Mouse (Mus musculus) retina, postnatal 1 day (tissue): ENCODE data around the gene Bod1.
A peak's percentile ranks its signal among the peaks of the same experiment; 100 is the strongest.

Experiments
- DNase-seq: peaks from one replicate; pipeline ENCODE4 v3.0.0-alpha.2; 2012

The Bod1 gene

DNA sequence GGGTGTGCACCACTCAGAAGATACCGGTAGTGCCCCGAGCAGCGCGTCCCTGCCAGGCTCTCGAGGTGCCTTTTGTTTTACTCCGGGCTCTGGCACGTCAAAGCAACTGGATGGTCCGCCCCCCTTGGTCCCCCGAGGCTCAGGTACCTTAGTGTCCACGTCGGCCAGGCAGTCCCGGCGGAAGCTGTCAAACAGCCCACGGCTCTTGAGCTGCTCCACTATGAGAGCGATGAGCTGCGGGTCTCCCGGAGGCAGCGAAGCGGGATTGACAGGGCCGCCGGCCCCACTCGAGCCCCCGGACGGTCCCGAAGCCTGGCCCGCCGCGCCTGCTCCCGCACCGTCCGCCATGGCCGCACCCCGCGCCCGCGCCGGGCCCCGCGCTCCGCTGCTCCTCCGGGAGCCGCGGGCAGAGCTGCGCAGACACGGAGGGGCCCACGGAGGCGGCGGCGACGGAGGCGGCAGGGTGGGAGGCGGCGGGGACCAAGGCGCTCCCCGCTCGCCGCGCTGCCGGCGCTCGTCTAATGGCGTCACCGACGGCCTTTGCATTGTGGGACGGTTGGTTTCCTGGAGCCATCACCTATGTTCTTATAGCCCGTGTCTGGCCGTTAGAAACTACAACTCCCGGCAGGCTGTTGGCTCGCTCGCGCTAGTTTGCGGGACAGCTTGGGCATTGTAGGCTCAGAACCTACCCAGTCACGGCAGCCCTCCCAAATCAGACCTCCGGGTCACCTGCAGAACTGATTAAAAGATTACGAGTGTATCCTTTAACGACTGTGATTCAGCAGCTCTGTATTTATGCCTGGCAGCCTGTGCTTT, at the start of gene Bod1:
Gene Bod1 (minus strand): TSS at position 532 of the 816 bp plus-strand sequence.
- peak; percentile 97 for DNase-seq

DNA sequence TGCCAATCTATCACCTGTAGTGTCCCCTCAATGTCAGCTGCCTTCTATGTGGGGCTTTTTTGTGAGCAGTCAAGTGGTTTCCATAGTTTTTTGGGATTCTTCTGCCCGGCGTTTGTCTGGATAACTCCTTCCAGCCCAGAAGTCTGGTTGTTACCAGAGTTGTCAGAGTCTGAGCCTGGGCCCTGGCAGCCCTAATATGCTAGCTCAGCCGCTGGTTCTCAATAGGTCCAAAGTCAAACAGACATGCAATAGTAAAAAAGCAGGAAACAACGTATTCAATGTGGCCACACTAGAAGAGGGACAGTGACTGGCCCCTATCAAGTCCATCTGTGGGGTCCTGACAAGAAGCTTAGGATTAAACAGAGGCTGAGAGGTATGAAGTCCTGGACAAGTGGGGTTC, 47.4 kb upstream of the Bod1 start:
- no peak for DNase-seq

DNA sequence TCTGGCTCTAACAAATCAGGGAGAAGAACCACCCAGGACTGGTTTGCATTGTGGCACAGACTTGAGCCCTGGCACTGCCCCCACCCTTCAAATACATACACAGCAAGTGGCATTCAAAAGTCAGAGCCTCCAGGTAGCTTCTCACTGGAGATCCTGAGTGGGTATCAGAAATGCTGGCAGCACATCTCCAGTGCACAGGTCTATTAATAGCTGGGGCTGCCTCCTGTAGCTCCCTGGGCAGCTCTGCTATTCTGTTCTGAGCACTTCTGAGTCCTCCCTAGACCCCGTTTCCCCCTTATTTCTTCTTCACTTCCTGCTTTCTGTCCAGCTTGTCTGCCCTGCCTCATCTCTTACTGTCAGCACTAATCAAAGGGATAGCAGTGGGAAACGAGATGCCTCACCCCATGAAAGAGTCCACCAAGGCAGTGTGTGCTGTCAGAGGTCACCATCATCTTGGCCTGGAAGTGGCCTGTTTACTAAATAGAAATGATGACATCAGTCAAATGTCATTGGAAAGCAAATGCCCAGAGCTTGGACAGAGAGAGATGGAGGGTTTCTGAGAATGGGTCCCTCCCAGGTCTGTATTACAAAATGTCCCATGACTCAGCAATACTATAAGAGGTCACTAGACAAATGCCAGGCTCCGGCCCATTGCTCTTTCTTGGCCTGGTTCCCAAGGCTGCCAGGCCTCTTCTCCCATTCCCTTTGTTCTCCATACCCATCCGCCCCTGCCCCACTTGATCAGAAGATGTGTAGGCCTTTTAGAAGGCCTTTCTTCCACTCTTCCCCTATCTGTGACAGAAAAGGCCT, 46.4 kb upstream of the Bod1 start:
- peak; percentile 58 for DNase-seq

DNA sequence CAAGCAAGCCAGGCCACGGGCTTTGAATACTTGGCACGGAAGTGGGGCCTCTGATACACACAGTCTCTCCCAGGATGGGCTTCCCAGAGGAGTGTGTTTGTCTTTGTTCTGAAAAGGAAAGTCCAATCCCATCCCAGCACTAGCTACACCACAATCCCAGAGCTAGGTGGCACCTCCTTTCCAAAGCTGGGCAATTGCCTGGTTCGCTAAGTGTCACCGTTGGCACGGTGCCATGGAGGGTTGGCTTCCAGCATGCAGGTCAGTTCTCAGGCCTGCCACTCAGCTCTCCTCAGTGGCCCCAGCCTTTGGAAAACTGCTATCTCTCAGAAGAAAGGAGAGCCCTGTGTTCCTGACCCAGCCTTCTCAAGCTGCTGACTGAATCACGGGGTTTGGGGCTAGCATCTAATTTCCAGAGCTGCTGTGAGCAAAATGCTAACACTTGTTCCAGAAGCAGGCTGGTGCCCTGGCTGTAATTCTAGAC, 42.0 kb upstream of the Bod1 start:
- peak; percentile 95 for DNase-seq

DNA sequence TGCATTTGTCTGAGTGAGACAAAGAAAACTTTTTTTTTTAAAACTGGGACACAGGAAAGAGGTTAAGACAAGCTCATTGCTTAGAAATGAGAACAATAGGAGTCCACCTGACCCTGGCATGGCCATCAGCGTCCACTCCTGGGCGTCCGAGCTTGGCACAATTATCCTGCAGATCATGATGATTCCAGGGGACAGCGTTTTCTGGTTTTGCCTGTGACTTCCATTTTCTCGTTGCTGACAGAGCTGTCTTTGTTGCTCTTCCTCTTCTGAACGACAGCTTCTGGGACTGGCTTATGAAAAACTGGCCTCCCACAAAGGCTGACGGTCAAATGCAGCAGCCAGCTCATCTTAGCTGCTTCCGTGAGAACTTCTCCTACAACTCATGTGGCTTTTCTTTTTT, 41.4 kb upstream of the Bod1 start:
- DNase-seq = peak; percentile 74

DNA sequence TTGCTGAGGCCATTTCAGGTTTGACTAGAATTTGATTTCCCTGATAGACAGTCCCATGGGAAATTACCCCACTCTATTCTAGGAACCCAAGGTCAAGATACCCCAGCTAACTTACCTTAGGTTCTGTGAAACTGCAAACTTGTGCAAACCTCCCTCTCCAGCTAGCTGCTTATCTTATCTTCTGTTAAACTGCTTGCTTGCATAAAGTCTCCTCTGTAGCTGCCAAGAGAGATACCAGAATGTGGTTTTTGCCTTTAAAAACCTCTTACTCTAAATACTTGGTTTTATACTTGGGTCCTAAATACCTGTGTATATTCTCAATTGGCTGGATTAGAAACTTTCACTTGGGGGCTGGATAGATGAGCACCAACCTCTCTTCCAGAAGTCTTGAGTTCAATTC, 36.1 kb upstream of the Bod1 start:
- DNase-seq = no peak

DNA sequence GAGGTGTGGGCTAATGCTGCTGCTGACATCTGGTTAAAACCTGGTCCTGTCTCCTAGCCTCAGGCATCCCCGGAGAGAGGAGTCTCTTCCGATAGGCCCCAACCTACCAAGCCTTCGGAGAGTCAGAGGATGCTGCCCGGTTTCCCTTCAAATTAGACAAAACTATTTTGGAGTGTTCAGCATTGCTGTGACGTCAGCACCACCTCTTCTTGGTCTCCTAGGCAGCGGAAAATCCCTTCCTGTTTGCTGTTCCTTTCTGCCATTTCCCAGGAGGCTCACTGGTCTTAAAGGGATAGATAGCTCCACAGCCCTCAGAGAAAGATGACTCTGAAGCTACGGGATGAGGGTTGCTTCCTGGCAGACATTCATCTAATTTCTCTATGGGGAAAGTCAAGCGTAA, 31.5 kb upstream of the Bod1 start:
- no peak for DNase-seq

DNA sequence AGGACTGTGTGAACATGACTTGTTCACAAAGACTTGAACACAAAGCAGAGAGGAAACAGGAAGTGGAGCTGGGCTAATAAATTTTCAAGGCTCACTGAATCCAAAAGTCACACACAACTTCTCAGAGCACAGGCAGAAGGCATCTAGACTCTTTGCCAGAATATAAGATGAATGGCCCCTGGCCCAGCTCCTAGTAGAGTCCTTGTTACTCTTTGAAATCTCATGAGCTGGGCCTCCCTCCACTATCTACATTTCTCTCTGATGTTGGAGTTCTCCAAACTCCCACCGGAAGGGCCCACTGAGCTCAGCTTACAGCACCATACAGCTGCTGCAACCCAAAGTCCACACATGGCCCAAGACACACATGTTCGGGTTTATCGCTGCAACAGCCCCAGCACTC, 30.2 kb upstream of the Bod1 start:
- no peak for DNase-seq

DNA sequence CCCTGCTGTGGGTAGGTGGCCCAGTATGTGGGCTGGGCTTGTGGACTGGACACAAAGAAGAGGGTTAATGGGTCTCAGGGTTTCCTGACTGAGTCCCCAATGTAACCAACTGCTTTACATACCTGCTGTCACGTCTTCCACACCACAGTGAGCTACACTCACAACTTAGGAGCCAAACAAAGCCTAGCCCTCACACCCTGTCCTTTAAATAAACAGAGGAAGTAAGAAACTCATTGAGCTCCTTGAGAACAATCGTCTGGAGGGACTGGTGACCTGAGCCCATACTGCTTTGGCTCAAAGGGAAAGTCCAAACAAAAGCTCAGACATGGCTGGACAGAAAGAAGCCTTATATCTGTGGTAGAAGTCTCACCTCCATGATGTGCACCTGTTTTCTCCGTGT, 27.8 kb upstream of the Bod1 start:
- no peak for DNase-seq

DNA sequence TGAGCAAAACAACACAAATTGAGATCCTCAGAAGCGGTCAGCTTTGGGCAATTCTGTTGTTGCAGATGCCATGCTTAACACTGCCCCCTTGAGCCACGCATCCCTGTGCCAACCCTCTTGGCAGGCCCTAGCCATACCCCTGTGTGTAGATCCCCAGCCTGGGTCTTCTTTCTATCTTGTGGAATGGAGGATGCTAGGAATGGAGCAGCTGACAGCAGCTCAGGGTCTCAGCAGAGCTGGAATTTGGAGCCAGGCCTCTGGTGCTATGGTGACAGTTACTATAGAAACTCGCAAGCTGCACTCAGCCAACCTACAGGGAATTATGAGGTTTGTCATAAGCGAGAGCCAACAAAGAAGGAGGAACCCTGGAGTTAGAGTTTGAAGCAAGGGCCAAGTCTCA, 23.1 kb upstream of the Bod1 start:
- peak; percentile 86 for DNase-seq

DNA sequence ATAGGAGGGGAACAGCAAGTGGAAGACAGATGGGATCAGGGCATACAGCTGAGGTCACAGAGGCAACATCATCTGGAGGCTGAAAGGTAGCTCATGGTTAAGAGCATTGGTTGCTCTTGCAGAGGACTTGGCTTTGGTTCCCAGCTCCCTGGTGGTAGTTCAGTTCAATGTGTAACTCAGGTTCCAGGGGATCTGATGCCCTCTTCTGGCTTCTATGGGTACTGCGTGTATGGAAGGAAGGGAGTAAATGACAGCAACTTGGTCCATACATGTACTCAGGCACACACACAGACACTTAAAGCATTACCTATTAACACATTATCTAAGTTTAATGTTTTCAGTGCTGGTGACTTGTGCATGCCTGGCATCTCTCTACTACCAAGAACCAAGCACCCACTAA, 22.4 kb upstream of the Bod1 start:
- no peak for DNase-seq

DNA sequence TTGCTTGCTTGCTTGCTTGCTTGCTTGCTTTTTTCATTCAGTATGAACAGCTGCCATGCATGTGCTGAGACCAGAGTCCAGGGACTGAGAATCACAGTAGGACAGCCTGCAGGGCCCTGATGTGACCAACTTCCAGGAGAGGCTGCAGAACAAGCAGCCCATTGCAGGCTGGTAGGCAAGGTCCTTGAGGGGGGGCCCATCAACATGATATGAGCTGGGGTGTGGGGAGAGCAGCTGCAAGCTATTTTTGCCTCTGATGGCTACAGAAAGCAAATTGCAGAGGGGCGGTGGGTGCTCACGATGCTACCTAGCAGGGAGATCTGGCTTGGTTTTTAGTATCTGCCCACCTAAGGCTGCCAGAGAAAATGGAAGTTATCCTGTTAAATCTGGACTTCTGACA, 21.6 kb upstream of the Bod1 start:
- no peak for DNase-seq

DNA sequence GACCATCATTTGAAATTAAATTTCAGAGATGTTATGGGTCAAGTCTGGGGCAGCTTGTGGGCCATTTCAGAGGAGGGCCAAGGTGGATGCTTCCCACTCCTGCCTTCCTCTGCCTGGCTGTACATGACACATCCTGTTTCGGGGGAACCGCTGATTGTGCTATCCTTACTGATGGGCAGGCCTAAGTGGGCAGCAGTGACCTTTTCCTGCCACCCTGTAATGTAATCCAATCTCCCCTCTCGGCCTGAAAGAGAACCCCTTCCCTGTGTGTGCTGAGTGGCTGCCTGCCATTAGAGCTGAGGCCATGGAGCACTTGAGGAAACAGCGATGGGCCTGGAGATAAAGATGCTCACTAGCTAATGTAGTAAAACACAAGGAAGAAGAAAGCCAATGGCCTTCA, 17.3 kb upstream of the Bod1 start:
- DNase-seq = no peak

DNA sequence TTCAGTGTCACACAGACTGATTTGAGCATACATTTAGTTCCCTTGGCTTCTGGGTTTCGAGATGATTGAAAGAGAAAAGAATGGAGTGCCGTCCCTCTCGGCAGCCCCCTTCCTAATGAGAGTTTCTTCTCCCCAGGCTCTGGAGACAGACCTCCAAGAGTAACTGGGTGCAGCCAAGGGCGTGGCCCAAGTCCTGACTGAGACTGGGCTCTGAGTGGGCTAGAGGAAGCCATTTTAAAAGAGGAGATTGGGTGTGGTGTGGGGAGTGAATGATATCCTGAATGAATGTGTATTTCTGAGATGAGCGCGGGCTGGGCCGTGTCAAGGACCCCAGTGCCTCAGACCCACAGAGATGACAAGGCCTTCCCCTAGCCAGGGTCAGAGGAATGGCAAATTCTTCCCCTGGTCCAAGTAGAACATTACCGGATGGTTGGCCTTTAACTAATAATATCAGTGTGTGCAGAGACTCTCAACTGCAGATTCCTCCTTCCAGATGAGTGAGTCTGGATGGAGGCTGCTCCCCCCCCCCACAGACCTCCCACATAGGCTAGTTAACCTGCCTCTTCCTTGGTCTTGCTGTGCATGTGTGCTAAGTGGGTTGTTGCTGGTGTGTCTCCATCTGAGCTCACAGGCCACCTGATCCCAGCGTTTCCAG, 13.4 kb upstream of the Bod1 start:
- no peak for DNase-seq

DNA sequence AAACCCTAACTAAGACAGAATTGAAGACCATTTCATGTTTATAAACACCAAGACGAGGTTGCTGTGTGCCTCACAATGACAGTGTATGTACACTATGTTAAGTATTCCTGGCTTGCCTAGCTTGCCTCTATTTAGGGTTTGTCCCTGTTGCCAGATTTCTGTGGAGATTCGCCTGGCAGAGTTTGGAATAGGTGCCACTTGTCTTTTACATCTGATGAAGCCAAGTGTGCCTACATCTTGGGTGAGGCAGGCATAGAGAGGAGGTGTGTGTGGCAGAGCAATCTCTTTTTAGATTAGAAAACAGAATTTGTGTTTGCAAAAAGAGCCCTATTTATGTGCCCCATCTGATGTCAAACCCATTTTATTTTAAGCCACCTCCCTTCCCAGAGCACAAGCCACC, 12.4 kb upstream of the Bod1 start:
- DNase-seq = no peak

DNA sequence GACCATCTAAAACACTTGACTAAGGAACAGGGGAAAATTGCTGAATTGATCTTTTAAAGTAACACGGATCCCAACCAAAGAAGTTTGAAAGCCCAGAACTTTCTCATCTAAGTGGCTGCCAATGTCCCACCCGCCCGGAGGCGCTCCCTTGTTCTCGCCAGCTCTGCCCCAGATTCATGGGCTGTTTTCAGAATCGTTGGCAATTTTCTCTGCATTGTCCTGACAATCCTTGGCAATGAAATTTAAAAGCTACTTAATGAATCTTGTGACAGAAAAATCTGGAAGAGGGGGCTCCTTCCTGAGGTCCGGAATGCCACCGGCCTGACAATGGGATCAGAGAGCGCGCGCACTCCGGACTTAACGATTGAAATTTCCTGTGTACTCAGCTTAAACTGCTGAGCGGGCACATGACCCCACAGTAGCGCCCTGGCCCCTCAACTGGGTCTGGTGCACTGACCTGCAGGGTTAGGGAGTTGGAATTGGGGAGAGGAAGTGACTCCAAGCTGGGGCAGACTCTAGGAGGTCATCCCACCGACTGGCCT, 8.2 kb upstream of the Bod1 start:
- DNase-seq = no peak

DNA sequence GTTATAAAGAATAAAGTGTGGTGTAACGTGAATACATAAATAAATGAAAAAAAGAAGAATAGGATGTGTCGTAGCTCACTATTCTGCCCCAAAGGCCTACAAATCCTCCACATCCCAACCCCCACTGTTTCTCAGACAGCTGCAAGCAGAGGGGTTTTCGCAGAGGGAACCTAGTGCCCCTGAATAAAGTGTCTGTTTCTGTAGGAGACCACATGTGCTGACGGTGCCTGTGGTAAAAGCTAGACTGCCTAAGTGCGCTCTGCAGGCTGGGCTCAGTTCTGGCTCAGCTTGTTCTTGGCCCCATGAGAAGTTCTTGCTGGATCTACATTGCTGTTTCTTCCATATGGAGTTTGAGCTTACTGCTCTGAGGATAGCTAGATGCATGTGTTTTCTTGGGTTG, 5.6 kb upstream of the Bod1 start:
- no peak for DNase-seq

DNA sequence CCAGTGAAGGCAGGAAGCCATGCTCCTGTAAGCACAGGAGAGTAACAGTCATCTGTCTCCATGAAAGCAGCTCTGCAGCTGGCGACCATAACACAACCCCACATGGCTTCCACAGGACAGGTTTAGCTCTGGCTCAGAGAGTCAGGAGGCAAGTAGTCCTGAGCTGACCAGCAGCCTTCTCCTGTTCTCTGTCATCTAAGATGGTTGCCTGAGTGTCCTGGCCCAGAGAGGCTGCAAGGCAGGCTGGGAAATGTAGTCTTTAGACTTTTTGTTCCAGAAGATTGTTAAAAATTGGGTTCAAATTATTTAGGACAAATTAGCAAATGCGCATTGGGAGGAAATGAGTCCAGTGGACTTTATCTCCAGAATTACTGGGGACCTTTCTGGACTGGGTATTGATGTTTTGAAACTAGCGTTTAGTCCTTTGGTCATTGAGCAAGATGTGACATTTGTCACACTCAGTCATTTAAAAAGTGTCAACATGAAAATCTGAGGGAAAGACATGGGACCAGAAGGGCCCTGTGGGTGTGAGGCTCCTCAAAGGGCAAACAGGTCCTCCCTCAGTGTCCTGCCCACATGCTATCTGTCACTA, 5.1 kb upstream of the Bod1 start:
- DNase-seq = no peak

DNA sequence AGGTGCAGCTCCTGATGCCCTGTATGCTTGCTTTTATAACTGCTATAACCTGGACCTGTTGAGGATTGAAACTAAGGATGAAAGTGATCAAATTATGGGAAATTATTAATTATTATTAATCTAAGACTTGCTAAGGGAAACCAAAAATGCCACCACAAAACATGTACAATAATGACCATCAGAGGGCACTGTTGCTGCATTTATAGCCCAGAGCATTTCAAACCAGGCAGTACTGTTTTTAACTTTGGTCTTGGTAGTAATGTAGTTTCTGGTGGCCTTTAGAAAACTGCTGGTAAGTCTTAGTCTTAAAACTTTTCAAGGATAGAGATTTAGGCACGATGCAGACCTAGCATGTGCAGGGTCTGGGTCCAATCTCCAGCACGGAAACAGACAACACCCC, 3.7 kb upstream of the Bod1 start:
- DNase-seq = peak; percentile 79

DNA sequence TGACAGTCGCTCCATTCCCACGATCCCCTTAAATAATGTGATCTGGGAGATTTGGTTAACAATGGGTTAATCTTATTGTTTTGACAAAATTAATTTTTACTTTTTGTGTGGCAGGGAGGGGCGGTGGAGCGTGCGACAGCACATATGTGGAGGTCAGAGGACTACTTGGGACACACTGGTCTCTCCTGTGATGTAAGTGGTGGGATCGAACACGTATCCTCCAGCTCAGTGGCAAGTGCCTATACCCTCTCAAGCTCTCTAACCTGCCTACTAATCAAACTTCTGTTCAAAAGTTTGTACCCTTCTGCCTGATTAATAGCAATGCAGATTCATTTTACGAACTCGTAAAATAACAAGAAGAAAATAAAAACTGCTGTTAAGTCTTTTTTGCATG, 482 bp upstream of the Bod1 start:
- no peak for DNase-seq

DNA sequence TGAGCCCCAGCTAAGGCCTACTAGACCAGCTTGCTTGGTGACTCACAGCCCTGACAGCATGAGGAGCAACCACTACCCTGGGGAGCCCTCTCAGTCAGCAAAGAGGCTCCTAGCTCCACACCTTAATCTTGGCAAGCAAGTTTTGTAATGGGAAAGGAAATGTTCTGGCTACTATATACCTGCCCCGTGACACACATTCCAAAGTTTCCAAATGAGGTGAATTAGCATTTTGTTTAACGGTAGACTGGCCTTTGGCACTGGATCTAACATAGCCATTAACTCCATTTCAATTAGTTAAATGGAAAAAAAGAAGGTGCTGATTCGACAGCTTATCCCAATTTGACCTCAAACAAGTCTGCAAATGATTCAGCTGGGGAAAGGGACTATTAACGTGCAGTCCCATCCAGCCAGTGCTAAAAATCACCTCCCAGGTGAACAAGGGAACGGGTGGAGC, 1.2 kb downstream of the Bod1 start:
- DNase-seq = no peak

DNA sequence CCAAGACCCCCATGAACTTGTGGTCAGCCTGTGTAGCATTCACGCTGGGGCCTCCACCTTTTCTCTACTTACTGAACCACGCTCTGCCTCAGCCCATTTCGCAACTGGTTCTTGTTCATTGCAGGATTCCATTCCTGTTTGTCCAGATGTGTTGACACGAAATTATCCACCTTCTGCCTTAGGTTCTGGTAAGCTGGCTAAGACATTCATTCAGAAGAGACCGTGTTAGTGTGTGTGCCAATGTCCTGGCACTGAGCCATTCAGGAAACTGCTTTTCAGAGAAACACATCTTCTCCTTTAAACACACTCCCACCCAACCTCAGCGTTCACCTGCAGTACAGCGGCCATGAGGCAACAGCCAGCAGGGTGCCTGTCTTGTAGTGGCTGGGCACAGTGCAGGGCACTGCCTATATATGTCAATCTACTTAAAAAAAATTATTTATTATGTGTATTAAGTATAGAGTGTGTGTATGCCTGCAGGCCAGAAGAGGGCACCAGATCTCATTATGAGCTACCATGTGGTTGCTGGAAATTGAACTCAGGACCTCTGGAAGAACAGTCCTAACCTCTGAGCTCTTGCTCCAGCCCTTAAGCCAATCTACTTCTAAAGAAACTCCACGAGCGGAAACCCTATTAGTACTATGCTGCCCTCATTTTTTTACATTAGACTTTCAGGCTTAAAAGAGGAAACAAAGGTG, 2.4 kb downstream of the Bod1 start:
- DNase-seq = no peak
